Mouse (Mus musculus) forebrain, embryonic 10.5 days (tissue): Measurements from ENCODE around the gene Chsy1. TPM values are rescaled to one million over a fixed set of nuclear protein-coding genes. Genes with fewer than 3 reads are reported as not detected.

Experiments used
- DNase-seq: peaks from one replicate; pipeline ENCODE4 v3.0.0-alpha.2; 2017; ENCODE audit warnings: low spot score; ENCODE audit errors: extremely low spot score
- H3K27ac ChIP-seq: fragments of 300-500 bp; sonication (generic); 2 replicates; pipeline ENCODE4 v1.5.1; 2016; ENCODE audit warnings: mild to moderate bottlenecking
- H3K27me3 ChIP-seq: fragments of 300-500 bp; sonication (generic); 2 replicates; pipeline ENCODE4 v1.6.1; 2016; ENCODE audit warnings: mild to moderate bottlenecking; ENCODE audit not compliant: poor library complexity, severe bottlenecking
- H3K36me3 ChIP-seq: fragments of 300-500 bp; sonication (generic); replicated peaks from 2 replicates; pipeline ENCODE4 v1.6.1; 2016; ENCODE audit warnings: mild to moderate bottlenecking, moderate library complexity
- H3K4me1 ChIP-seq: fragments of 300-500 bp; sonication (generic); 2 replicates; pipeline ENCODE4 v1.6.1; 2016
- H3K4me3 ChIP-seq: fragments of 300-500 bp; sonication (generic); 2 replicates; pipeline ENCODE4 v1.5.1; 2016; ENCODE audit warnings: mild to moderate bottlenecking, moderate library complexity
- H3K9me3 ChIP-seq: fragments of 300-500 bp; sonication (generic); 2 replicates; pipeline ENCODE4 v1.6.1; 2016; ENCODE audit warnings: mild to moderate bottlenecking, moderate library complexity
- WGBS: fragments of 180-500 bp; shearing (Covaris S2); methylation state at CpG from one replicate; pipeline ENCODE4 v1.1.7; 2016; 5-methylcytosine and 5-hydroxymethylcytosine counted together
- polyA plus RNA-seq: library from polyadenylated mRNA; unstranded; fragments of >200 nt; fragmentation: Nextera tagmentation; extraction: Ambion mirVana; gene quantifications from 2 replicates; pipeline ENCODE4 v1.2.1, GENCODE M21; 2016

Chsy1 gene
- polyA plus RNA-seq, 1 experiment from 2014 or later: 13.5 TPM

DNA sequence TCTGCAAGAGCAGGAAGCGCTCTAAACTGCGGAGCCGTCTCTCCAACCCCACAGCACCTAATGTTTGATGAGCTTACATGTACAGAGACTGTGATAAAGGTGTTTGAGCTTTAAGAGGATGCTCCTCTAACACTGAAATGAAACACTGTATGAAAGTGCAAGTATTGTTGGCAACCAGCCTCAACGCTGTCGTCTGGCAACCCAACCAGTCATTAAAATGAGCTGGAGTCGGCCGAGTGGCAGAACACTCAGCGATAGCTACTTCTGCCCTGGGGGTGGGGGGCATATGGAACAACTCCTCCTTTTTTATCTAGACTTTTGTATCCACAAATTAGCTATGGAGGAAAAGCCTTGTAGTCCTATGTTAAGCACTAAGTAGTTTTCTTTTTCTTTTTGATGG is 40.2 kb downstream of the Chsy1 start:
- H3K4me1 ChIP-seq: no peaks in the 10 kb centered on the region
- H3K36me3 ChIP-seq: peaks cover 40% of the 10 kb centered on the region
- no peaks in the 10 kb centered on the region for H3K9me3 ChIP-seq
- no peak overlapping the region for H3K4me3 ChIP-seq
- H3K27me3 ChIP-seq: no peaks in the 10 kb centered on the region
- DNase-seq: no peak
- WGBS: 91% methylated on average over 8 of the region's 8 CpGs
- no peak overlapping the region for H3K27ac ChIP-seq

DNA sequence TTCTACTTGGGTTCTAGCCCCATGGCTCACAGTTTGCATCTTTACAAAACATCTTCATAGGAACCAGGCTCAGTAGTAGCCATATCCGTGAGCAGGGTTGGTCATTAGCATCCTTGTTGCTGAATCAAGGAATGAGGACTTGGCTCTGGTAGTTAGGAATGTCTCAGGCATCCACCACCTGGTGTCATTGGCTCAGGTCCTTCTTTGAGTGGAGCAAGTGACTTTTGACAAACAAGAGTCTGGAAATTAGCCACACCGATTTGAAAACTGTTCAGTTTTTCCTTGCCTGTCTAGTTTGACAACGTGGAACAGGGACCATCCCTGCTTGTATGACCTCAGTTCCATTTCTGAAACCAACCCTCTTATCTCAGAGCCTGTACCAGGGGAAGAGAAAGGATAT is 41.1 kb downstream of the Chsy1 start:
- no peak for DNase-seq
- H3K27ac ChIP-seq: no peak overlapping the region
- H3K27me3 ChIP-seq: no peaks in the 10 kb centered on the region
- H3K4me1 ChIP-seq: no peaks in the 10 kb centered on the region
- H3K4me3 ChIP-seq: no peak overlapping the region
- 93% methylated on average over 3 of the region's 3 CpGs for WGBS
- no peaks in the 10 kb centered on the region for H3K9me3 ChIP-seq
- peaks cover 36% of the 10 kb centered on the region for H3K36me3 ChIP-seq

DNA sequence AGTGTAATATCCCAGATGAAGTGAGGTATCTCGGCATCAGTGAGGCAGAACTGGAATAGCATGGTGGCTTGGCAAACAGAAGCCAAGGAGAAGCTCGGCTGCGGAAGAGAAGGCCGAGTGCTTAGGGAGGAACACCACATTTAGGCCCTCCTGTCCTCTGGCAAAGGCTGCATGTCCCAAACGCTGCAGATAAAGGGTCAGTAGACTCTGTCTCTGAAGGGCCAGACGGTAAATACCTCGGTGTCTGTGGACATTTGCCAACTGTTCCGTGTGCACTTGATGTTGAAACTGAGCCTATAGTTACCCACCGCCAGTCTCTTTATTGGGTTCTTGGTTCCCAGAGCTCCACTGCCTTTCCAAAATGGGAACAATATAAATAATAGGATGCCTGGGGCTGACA is 48.1 kb downstream of the Chsy1 start:
- 0 out of 2 replicates have a peak, but pooled peaks cover 3% of the 10 kb centered on the region for H3K4me1 ChIP-seq
- no peak overlapping the region for H3K4me3 ChIP-seq
- 91% methylated on average over 9 of the region's 9 CpGs for WGBS
- no peaks in the 10 kb centered on the region for H3K27me3 ChIP-seq
- no peaks in the 10 kb centered on the region for H3K9me3 ChIP-seq
- peaks cover 45% of the 10 kb centered on the region for H3K36me3 ChIP-seq
- H3K27ac ChIP-seq: no peak overlapping the region
- DNase-seq: no peak

DNA sequence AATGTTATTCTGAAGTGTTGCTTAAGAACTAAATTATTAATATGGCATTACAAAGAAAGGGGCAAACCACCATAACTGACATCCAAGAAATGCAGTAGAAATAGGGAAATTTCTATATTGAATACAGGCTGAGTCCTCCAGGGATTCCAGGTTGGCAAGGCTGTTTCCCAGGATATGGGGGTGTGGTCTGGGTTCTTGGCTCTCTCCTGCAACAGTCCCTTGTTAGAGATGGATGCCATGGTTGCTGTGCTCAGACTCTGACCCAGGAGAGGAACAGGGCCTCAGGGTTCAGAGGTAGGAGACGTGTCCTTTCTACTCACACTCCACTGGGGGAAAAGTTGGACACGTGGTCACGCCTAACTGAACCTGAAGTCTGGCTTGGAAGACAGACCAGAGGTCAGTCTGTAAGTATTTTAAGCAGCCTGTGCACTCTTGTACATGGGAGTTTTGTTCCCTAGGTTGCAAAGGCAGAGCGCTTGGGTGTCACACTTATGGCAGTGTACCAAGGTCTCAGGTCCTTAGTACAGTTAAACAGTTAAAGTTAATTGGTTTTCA is 48.6 kb downstream of the Chsy1 start:
- H3K4me3 ChIP-seq: no peak overlapping the region
- 91% methylated on average over 4 of the region's 4 CpGs for WGBS
- H3K27me3 ChIP-seq: no peaks in the 10 kb centered on the region
- no peaks in the 10 kb centered on the region for H3K9me3 ChIP-seq
- H3K27ac ChIP-seq: no peak overlapping the region
- DNase-seq: no peak
- 0 out of 2 replicates have a peak, but pooled peaks cover 3% of the 10 kb centered on the region for H3K4me1 ChIP-seq
- peaks cover 45% of the 10 kb centered on the region for H3K36me3 ChIP-seq

DNA sequence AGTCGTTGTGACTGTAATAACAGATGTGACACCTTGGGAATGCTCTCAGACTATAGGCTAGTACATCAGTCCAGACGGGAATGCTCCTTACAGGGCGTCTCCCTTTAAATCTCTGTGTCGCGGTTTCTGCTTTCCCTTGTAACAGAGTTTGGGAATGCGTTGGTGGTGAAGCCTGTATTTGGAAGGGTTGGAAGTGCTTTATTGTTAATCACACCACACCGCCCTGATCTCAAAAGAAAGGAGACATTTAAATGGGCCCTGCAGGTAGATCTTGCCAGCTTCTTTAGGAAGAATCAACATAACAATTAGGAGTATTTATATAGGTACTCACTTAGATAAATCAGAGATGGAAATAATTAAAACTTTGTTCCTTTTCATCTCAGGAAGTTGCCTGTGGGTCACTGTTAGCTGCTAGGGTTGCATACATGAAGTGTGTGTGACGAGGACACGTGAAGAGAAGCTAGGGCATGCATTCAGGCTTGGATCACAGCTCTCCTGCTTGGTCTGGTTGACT is 49.4 kb downstream of the Chsy1 start:
- WGBS: 75% methylated on average over 9 of the region's 9 CpGs

DNA sequence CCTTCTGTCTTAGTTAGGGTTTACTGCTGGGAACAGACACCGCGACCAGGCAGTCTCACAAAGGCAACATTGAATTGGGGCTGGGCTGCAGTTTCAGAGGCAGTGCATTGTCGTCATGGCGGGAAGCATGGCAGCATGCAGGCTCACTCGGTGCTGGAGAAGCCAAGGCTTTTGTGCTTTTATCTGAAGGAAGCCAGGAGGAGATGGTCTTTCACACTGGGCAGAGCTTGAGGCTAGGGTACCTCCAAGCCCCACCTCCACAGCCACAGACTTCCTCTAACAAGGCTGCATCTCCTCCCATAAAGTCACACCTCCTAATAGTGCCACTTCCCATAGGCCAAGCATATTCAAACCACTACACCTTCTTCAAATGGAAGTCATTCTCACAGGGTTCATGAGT is 50.6 kb downstream of the Chsy1 start:
- no peak overlapping the region for H3K4me3 ChIP-seq
- H3K9me3 ChIP-seq: no peaks in the 10 kb centered on the region
- peaks cover 37% of the 10 kb centered on the region for H3K36me3 ChIP-seq
- no peaks in the 10 kb centered on the region for H3K27me3 ChIP-seq
- H3K4me1 ChIP-seq: peaks cover 9% of the 10 kb centered on the region; the same call in 1 of the 2 replicates
- WGBS: 51% methylated on average over 5 of the region's 5 CpGs
- H3K27ac ChIP-seq: no peak overlapping the region
- DNase-seq: no peak

More for the DNA sequence above, 49.4 kb downstream of the Chsy1 start:
- H3K27ac ChIP-seq: no peak overlapping the region
- 0 out of 2 replicates have a peak, but pooled peaks cover 3% of the 10 kb centered on the region for H3K4me1 ChIP-seq
- H3K36me3 ChIP-seq: peaks cover 43% of the 10 kb centered on the region
- H3K27me3 ChIP-seq: no peaks in the 10 kb centered on the region
- H3K4me3 ChIP-seq: no peak overlapping the region
- H3K9me3 ChIP-seq: no peaks in the 10 kb centered on the region
- no peak for DNase-seq

DNA sequence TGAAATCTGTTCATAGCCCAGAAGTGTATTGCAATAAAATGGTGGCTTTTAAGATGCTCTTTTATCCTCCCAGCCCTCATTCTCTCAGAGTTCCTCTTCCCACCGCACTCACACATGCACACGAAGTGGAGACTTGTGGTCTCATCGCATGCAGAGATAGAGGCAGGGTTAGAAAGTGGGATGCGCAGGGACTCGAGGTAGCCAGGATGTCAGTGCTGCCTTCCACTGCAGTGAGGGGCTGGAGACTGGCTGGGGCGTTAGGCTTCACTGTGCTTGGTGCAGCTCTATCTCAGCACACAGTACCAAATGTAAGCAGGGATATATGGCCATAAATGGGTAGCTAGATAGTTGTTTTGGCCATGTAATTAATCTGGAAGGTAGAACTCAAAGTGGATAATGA is 52.5 kb downstream of the Chsy1 start:
- Histone ChIP-seq H3K4me1 (peaks cover 9% of the 10 kb centered on the region; the same call in 1 of the 2 replicates), H3K9me3 (no peaks in the 10 kb centered on the region), H3K27me3 (no peaks in the 10 kb centered on the region), H3K27ac (no peak overlapping the region), H3K4me3 (no peak overlapping the region), H3K36me3 (peaks cover 32% of the 10 kb centered on the region)
- no peak for DNase-seq
- WGBS: 93% methylated on average over 6 of the region's 6 CpGs

DNA sequence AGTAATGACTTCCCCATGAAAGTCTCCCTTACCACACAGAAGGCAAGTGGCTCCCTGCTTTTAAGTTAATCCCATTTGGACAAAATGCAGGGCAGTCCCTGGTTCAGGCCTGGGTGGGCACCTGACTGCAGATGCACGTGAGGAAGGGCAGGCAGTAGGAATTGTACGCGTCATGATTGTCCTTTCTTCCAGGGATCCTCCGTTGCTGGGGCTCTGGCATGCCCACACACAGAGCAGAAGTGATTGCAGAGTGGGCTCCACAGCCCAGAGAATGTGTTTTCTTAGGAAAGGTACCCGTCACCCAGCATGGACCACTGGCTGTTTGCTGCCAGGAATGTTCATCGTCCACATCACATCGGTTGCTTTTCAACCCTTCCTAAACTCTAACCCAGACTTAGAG is 53.2 kb downstream of the Chsy1 start:
- H3K27ac ChIP-seq: no peak overlapping the region
- peaks cover 9% of the 10 kb centered on the region; the same call in 1 of the 2 replicates for H3K4me1 ChIP-seq
- H3K36me3 ChIP-seq: peaks cover 30% of the 10 kb centered on the region
- H3K4me3 ChIP-seq: no peak overlapping the region
- 91% methylated on average over 7 of the region's 7 CpGs for WGBS
- H3K27me3 ChIP-seq: no peaks in the 10 kb centered on the region
- H3K9me3 ChIP-seq: no peaks in the 10 kb centered on the region
- no peak for DNase-seq

DNA sequence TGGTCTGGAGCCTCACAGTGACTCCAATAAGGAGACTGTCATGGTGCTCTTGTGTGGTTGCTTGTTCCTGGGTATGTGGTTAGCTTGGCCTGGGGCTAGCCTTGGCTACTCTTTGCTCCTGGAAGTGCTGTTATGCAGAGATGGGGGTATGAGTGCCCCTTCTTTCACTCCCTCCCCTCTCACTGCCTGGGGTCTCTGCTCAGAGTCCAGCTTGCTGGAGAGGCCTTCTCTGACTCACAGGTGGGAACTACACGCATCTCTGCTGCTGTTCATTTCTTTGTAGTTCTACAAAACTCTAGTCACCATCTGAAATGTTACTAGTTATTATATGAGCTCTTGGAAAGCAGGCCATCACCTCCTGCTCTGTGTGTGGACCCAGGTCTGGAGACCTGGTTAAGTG is 53.7 kb downstream of the Chsy1 start:
- DNase-seq: no peak
- no peaks in the 10 kb centered on the region for H3K9me3 ChIP-seq
- peaks cover 9% of the 10 kb centered on the region; the same call in 1 of the 2 replicates for H3K4me1 ChIP-seq
- WGBS: 97% methylated on average over 1 of the region's 1 CpGs
- H3K27ac ChIP-seq: no peak overlapping the region
- H3K4me3 ChIP-seq: no peak overlapping the region
- peaks cover 29% of the 10 kb centered on the region for H3K36me3 ChIP-seq
- H3K27me3 ChIP-seq: no peaks in the 10 kb centered on the region

DNA sequence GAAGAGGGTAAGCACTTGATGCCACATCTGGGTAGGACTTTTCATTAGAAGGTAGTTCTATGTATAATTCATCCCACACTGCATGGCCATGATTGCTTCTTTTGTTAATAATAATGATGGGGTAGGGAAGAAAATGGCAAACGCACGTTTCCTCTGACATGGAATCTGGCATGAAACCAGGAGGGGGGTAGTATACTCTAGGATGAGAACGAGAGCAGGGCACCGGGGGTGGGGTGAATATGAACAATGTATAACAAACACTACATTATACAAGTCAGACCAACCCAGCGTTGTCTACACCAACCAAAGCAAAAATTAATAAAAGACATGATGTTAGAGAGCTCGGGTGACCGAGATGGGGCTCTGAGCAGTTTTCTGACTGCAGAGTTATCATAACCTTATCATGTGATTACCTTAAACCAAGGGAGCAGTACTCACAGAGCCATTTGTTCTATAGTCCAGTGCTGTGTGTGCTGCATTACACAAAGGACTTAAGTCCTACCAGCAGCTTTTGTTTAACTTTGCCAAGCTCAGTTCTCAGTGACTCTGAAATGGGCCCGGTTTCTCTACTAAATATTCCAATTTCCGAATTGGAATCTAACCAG is 55.2 kb downstream of the Chsy1 start:
- no peak overlapping the region for H3K4me3 ChIP-seq
- no peaks in the 10 kb centered on the region for H3K9me3 ChIP-seq
- H3K36me3 ChIP-seq: peaks cover 28% of the 10 kb centered on the region
- no peak overlapping the region for H3K27ac ChIP-seq
- H3K4me1 ChIP-seq: peaks cover 9% of the 10 kb centered on the region; the same call in 1 of the 2 replicates
- DNase-seq: no peak
- no peaks in the 10 kb centered on the region for H3K27me3 ChIP-seq
- WGBS: 90% methylated on average over 9 of the region's 9 CpGs

DNA sequence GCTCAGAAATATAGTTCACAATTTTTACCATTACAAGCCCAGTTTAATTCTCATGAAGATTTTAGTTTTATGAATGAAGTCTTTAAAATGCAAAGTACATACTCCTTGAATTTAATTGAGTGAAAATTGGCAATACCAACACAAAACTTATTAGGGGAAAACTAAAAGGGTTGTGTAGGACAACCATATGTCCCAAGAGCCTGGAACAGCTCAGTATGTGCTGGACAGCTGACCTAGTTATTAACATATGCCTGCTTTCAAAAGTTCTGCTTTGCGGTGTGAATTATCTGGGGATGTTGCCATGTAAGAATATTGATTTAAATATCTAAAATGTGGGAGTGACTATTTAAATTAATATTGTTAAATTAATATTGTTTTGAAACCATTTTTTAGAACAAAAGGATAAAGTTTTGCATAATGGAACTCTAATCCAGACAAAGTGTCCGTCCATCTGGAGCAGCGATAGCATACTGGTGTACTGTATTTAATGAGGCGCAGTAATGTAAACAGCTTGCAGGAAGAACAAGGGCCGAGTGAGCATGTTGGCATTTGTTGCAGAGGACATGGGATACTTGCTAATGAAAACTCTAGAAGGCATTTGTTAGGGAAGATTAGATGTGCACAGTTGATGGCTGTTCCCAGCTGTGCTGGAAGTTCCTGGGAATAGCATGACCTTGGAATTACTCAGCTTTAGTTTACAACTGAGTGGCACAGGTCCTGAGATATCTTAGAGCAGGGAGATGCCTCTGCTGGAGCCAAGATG is 55.9 kb downstream of the Chsy1 start:
- no peak overlapping the region for H3K4me3 ChIP-seq
- peaks cover 28% of the 10 kb centered on the region for H3K36me3 ChIP-seq
- H3K9me3 ChIP-seq: no peaks in the 10 kb centered on the region
- 84% methylated on average over 5 of the region's 5 CpGs for WGBS
- no peak for DNase-seq
- peaks cover 6% of the 10 kb centered on the region; the same call in 1 of the 2 replicates for H3K4me1 ChIP-seq
- H3K27me3 ChIP-seq: no peaks in the 10 kb centered on the region
- no peak overlapping the region for H3K27ac ChIP-seq

DNA sequence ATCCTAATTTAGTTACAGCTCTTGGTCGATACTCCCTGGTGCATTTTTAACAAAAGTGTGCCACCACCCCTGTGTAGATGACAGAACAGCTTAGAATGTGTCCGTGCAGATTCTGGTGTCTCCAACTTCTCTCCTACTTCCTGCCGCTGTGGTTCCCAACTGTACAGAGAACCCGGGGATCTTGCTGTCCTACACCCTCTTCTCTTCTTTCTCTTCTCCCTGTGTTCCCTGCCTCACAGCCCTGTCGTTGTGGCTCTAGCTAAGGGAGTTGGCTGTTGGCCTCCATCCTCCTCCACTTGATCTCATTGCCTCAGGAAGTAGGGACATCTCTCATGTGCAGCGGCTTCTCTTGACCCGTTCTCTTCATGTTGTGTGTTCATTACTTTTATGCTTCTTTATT is 59.6 kb downstream of the Chsy1 start:
- Histone ChIP-seq H3K27me3 (no peaks in the 10 kb centered on the region), H3K4me1 (peaks cover 6% of the 10 kb centered on the region; the same call in 1 of the 2 replicates), H3K27ac (no peak overlapping the region), H3K4me3 (no peak overlapping the region), H3K9me3 (no peaks in the 10 kb centered on the region), H3K36me3 (peaks cover 53% of the 10 kb centered on the region)
- WGBS: 91% methylated on average over 7 of the region's 7 CpGs
- DNase-seq: no peak

DNA sequence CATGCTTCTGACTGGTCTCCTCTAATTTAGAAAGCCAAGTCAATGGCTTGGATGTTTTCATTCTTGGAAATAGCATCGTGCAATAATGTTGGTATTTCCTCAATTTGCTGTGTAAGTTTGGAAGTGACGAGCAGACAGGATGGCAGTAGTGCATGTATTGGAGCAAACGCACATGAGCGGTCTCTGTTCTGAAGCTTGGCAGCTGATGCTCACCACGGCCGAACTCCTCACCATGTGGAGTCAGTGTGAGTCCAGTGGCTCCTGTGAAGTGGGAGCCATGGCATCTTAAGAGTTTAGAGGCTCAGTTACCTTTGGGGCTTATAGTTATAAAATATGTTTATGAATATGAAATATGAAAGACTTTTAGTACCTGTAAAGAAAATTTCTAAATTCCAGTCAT is 60.2 kb downstream of the Chsy1 start:
- Histone ChIP-seq H3K36me3 (peaks cover 59% of the 10 kb centered on the region), H3K9me3 (no peaks in the 10 kb centered on the region), H3K27ac (no peak overlapping the region), H3K4me3 (no peak overlapping the region), H3K4me1 (peaks cover 3% of the 10 kb centered on the region; the same call in 1 of the 2 replicates), H3K27me3 (no peaks in the 10 kb centered on the region)
- no peak for DNase-seq
- WGBS: 93% methylated on average over 6 of the region's 6 CpGs
